Mouse (Mus musculus) limb, embryonic 14.5 days (tissue): Measurements from ENCODE around the gene Arhgap29. TPM values are rescaled to one million over a fixed set of nuclear protein-coding genes. Genes with fewer than 3 reads are reported as not detected.

Experiments
- ATAC-seq: fragments of 200-750 bp; cut with Nextera tagmentation; 2 replicates; pipeline ENCODE4 v1.8.0; 2017; ENCODE audit warnings: low read depth, moderate number of reproducible peaks, moderate TSS enrichment; ENCODE audit not compliant: low FRiP score
- DNase-seq: peaks from one replicate; pipeline ENCODE4 v3.0.0-alpha.2; 2015; ENCODE audit warnings: low spot score
- H3K27ac ChIP-seq: fragments of 300-500 bp; sonication (generic); replicated peaks from 2 replicates; pipeline ENCODE4 v1.5.1; 2014; ENCODE audit warnings: low read depth, mild to moderate bottlenecking, low read length, moderate library complexity, mixed read lengths
- H3K27me3 ChIP-seq: fragments of 300-500 bp; sonication (generic); 2 replicates; pipeline ENCODE4 v1.6.1; 2014; ENCODE audit warnings: low read length, mixed read lengths; ENCODE audit not compliant: control insufficient read depth, insufficient read depth
- H3K36me3 ChIP-seq: fragments of 300-500 bp; sonication (generic); 2 replicates; pipeline ENCODE4 v1.6.1; 2014; ENCODE audit warnings: mild to moderate bottlenecking, low read length, moderate library complexity, mixed read lengths; ENCODE audit not compliant: control insufficient read depth, insufficient read depth
- H3K4me1 ChIP-seq: fragments of 300-500 bp; sonication (generic); 2 replicates; pipeline ENCODE4 v1.6.1; 2014; ENCODE audit warnings: antibody characterized with exemption, low read length, mixed read lengths; ENCODE audit not compliant: control insufficient read depth, insufficient read depth
- H3K4me2 ChIP-seq: fragments of 300-500 bp; sonication (generic); replicated peaks from 2 replicates; pipeline ENCODE4 v1.6.1; 2014; ENCODE audit warnings: low read depth, mild to moderate bottlenecking, low read length, moderate library complexity; ENCODE audit not compliant: severe bottlenecking
- H3K4me3 ChIP-seq: fragments of 300-500 bp; sonication (generic); replicated peaks from 2 replicates; pipeline ENCODE4 v1.5.1; 2014; ENCODE audit warnings: low read length
- H3K9ac ChIP-seq: fragments of 300-500 bp; sonication (generic); 2 replicates; pipeline ENCODE4 v1.6.1; 2014; ENCODE audit warnings: mild to moderate bottlenecking, low read depth, low read length, moderate library complexity; ENCODE audit not compliant: severe bottlenecking
- H3K9me3 ChIP-seq: fragments of 300-500 bp; sonication (generic); 2 replicates; pipeline ENCODE4 v1.6.1; 2016; ENCODE audit warnings: low read length; ENCODE audit not compliant: control insufficient read depth
- POLR2A ChIP-seq: fragments of 200-500 bp; IDR thresholded peaks from 2 replicates; pipeline ENCODE4 v1.8.0; 2012; ENCODE audit warnings: inconsistent platforms, mild to moderate bottlenecking, moderate library complexity, borderline replicate concordance; ENCODE audit not compliant: insufficient read depth, insufficient read length; ENCODE audit errors: extremely low read depth
- WGBS: fragments of 180-500 bp; shearing (Covaris S2); extraction: QIAGEN DNeasy Blood & Tissue Kit; methylation state at CpG from one replicate; pipeline ENCODE4 v1.1.7; 2014; 5-methylcytosine and 5-hydroxymethylcytosine counted together
- polyA plus RNA-seq, 2 experiments: library from polyadenylated mRNA; depleted of rRNA in 1 of 2; stranded (reverse) in 1 of 2; unstranded in 1 of 2; fragments of >200 nt; fragmentation: Nextera tagmentation in 1 of 2; extraction: Ambion mirVana in 1 of 2; gene quantifications; 2 replicates each; pipeline versions ENCODE4 v1.2.1 to v1.2.3; 2012 to 2014

Arhgap29 gene
- polyA plus RNA-seq, 2 experiments = 47.4 to 65.0 TPM

DNA sequence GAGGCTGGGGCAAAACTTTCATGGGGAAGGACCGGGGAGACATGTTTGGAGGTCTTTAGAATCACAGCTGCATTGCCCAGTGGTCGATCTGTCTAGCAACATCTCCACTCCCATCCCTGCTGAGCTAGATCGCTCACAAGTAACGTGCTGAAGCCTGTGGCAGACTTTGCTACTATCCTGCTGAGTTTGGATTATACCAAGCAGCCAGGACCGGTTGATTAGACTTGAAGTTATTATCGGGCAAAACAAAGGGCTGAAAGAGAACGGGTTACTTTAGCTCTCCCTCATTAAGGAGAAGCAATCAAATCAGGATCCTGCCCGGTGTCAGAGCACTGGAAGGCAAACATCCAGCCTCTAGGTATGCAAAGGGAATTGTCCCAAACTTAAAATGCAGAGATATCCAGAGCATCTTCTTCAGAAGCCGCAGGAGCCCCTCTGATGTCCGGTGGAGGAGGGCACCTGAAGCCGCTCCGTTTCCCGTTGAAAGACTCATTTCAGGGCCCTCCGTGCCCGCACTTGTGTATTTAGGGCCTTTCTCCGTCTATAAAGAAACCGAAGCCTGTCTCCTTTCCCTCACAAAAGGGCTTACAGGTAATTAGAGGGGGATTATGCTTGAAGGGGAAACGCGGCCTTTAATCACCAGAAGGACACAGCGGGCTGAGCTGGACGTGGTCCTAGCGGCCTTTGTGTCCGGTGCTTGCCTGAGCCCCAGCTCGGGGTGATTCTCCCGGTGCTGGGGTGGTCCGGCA is 91.6 kb downstream of the Arhgap29 start, which contains the start of gene Abca4:
Gene Abca4, plus strand, starts transcription at position 645 of the 749 bp plus-strand sequence.
- H3K4me1 ChIP-seq = peaks cover 48% of the 10 kb centered on the region
- H3K4me3 ChIP-seq = no peak within 1 kb of the TSS; the same call in 1 of the 2 replicates
- no peaks in the 10 kb centered on the region for H3K36me3 ChIP-seq
- H3K27ac ChIP-seq = no peak within 1 kb of the TSS
- H3K27me3 ChIP-seq = no peaks in the 10 kb centered on the region
- H3K9me3 ChIP-seq = no peaks in the 10 kb centered on the region
- ATAC-seq = no peak
- 15% methylated on average over 26 of the region's 26 CpGs for WGBS
- TF ChIP-seq POLR2A = no peak
- peak within 1 kb of the TSS; percentile 18; the same call in 1 of the 2 replicates for H3K9ac ChIP-seq
- H3K4me2 ChIP-seq = peak within 1 kb of the TSS; percentile 16
- DNase-seq = no peak

- WGBS = 31% methylated on average over 10 of the region's 10 CpGs
- ATAC-seq = no peak
- no peak overlapping the region for H3K9ac ChIP-seq
- H3K9me3 ChIP-seq = no peaks in the 10 kb centered on the region
- TF ChIP-seq POLR2A = no peak
- H3K4me3 ChIP-seq = no peak overlapping the region
- no peaks in the 10 kb centered on the region for H3K36me3 ChIP-seq
- H3K4me2 ChIP-seq = no peak overlapping the region
- no peak overlapping the region for H3K27ac ChIP-seq
- DNase-seq = peak; percentile 44
- no peaks in the 10 kb centered on the region for H3K27me3 ChIP-seq
- H3K4me1 ChIP-seq = peaks cover 48% of the 10 kb centered on the region
Measured at GRCm38 (mm10) chr3:122046187-122046620, 93.9 kb downstream of the Arhgap29 start.

DNA sequence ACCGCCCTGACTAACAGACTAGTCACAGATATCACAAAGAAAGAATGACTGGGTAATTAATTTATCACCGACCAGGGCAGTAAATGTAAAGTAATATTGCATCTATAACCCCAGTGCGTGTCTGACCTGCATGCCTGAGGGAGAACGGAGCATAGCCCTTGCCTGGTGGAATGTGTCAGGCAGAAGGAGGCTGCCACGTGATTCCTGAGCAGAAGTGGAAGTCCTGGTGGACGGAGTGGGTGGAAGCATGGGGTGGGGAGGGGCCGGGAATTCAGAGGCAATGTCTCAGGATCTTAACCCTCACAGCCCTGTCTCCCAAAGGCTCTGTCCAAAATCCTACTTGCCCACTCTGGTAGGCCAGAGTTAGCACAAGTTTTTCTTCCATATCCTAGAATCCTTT is 95.1 kb downstream of the Arhgap29 start:
- Histone ChIP-seq H3K36me3 (no peaks in the 10 kb centered on the region), H3K4me2 (peak overlapping the region; percentile 41), H3K4me1 (peaks cover 48% of the 10 kb centered on the region), H3K9me3 (no peaks in the 10 kb centered on the region), H3K27ac (peak overlapping the region; percentile 74), H3K9ac (no peak overlapping the region), H3K27me3 (no peaks in the 10 kb centered on the region), H3K4me3 (no peak overlapping the region)
- WGBS = 11% methylated on average over 7 of the region's 7 CpGs
- ATAC-seq (peak; percentile 40; the same call in 1 of the 2 replicates), DNase-seq (no peak)
- no peak for TF ChIP-seq POLR2A

GRCm38 (mm10) chr3:122047921-122048861 is 95.8 kb downstream of the Arhgap29 start:
- no peak overlapping the region for H3K4me3 ChIP-seq
- H3K9me3 ChIP-seq = no peaks in the 10 kb centered on the region
- DNase-seq = peak; percentile 87
- peak overlapping the region; percentile 74 for H3K27ac ChIP-seq
- peak overlapping the region; percentile 41 for H3K4me2 ChIP-seq
- H3K36me3 ChIP-seq = no peaks in the 10 kb centered on the region
- peak; percentile 75 for ATAC-seq
- H3K9ac ChIP-seq = 0 out of 2 replicates have a peak overlapping the region, but pooled peaks have one; percentile 26
- H3K4me1 ChIP-seq = peaks cover 43% of the 10 kb centered on the region
- 5% methylated on average over 15 of the region's 17 CpGs for WGBS
- no peak for TF ChIP-seq POLR2A
- no peaks in the 10 kb centered on the region for H3K27me3 ChIP-seq

GRCm38 (mm10) chr3:122049158-122049557 is 96.8 kb downstream of the Arhgap29 start:
- no peak for TF ChIP-seq POLR2A
- Histone ChIP-seq H3K4me3 (no peak overlapping the region), H3K4me1 (peaks cover 39% of the 10 kb centered on the region), H3K9me3 (no peaks in the 10 kb centered on the region), H3K36me3 (no peaks in the 10 kb centered on the region), H3K9ac (no peak overlapping the region), H3K4me2 (no peak overlapping the region), H3K27ac (no peak overlapping the region), H3K27me3 (no peaks in the 10 kb centered on the region)
- 43% methylated on average over 6 of the region's 6 CpGs for WGBS
- DNase-seq = peak; percentile 65
- ATAC-seq = no peak
